Mouse (Mus musculus) frontal cortex, adult 2 months (tissue): ENCODE data around the gene Olfr598. TPM values are rescaled to one million over a fixed set of nuclear protein-coding genes. Genes with fewer than 3 reads are reported as not detected.
"Not testable (repeated sequence)": the region's sequence is repeated elsewhere in the genome, so short reads cannot be mapped to it uniquely, and the experiment has no call there.

Experiments used
- DNase-seq, 2 experiments: peaks; one replicate each; pipeline ENCODE4 v3.0.0; 2022; ENCODE audit warnings: low spot score in 1 of 2; ENCODE audit errors: extremely low spot score in 1 of 2
- polyA plus RNA-seq: library from polyadenylated mRNA; depleted of rRNA; stranded (reverse); fragments of >200 nt; gene quantifications from 2 replicates; pipeline ENCODE4 v1.2.3, GENCODE M21; 2012; rRNA removed

The Olfr598 gene
- 0.06 TPM in 1 of 2 replicates, not detected in the other for polyA plus RNA-seq

DNA sequence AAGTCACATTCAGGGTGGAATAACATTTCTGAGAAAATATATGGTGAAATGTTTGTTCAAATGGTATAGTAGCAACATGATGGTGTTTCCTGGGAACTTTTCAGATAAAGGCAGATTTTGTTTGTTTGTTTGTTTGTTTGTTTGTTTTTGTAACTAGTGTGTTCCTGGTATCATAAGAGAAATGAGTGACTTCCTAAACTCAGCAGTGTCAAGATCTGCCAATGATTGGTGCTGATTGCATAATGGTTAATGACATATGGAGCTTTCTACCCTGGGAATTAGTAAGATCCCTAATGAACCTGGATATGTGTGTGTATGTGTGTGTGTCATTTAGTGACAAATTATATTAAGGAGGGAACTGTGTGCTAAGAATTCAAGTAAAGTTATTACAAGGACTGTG lies at the start of gene Olfr598:
Olfr598 (plus strand) TSS at position 301 of the 400 bp plus-strand sequence.
- no peak for DNase-seq

DNA sequence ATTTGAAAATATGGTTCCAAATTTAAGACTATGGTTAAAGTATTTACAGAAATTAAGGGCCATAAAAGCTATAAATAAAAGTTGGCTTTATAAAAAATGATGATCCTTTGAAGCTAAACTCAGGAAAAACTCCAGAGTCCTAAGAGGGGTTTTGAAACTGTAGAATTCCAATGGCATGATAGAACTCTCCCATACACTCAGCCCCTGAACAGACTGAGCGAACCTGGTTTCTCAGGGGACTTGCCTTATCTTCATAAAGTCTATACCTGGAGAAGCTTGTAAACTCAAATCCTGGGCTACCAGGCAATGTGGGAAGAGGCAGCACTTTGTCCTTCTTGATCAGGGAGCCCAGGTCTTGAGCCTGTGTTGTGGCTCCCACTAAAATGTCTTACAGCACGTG lies 18.0 kb upstream of the Olfr598 start, which contains the start of gene Olfr596:
Olfr596 (plus strand) TSS at position 301 of the 400 bp plus-strand sequence.
- DNase-seq = not testable (repeated sequence)

DNA sequence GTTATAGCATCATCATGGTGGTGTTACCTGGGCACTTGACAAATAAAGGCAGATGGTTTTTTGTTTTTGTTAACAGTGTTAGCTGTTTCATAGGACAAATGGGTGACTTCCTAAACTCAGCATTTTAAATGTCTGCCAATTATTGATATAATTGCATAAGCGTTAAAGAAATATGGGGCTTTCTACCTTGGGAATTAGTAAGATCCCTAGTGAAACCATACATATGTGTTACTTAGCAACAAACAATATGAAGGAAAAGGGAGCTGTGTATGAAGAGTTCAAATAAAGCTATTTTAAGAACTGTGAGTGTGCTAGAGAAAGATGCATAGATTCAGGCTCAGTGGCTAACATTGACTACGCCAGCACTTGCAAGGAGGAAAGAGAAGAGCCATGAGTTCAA lies 7.4 kb upstream of the Olfr598 start, which contains the start of gene Olfr597:
Olfr597 (plus strand) TSS at position 301 of the 400 bp plus-strand sequence.
- not testable (repeated sequence) for DNase-seq

DNA sequence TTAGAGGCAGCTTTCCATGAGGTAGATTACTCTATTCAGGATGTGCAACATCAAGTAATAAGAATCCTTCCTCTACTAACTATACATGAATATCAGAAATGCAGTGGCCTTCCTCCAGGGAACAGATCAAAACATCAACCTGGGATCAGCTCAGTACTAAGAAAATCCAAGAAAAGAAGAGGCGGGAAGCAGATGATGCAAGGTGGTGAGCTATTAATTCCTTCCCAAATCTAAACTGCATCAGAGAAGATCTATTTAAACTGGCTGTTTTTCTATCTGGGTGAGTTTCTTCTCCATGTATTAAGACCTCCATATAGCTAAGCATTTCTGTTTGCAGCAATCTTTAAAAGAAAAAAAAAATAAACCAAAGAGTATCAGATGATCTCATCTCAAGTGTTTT lies 12.2 kb downstream of the Olfr598 start, which contains the start of gene Olfr599:
Olfr599 (plus strand) TSS at position 301 of the 400 bp plus-strand sequence.
- DNase-seq = no peak

DNA sequence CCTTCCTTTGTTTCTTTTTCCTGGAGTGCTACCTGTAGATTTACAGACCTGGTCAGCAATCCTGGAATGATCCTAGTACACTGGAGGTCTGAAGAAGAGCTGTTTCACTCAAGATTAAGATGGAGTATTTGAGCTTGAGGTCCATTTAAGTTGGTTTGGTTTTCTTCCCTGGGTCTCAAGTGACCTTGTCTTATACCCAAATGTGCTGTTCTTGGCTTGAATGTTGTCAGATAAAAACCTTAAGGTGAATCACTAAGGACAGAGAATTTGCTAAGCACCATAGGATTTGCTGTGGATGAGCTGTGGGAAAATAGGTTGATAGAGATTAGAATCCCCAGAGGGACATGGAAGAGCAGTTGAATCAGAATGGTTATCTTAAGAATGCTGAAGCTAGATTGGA lies 26.2 kb downstream of the Olfr598 start, which contains the start of gene Olfr600:
Olfr600 (minus strand) TSS at position 101 of the 400 bp plus-strand sequence.
- no peak for DNase-seq

DNA sequence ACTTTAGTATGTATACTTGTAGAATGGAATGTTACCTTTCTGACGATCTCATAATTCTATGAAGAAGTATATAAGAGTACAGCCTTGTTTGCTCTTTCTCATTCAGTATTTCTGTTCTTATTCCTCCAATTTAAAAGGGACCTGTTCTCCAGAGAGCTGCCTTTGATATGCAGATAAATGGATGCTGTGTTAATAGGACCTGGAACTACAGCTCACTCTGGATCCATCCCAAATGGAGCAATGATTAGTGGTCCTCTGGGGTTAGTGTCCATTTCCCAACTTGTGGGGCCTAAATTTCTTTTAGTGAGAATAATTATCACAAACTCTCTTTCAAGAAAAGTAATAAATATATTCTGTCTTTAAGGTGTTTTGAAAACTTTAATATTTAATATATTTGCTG lies 39.2 kb downstream of the Olfr598 start, which contains the start of gene Olfr601:
Olfr601 (minus strand) TSS at position 101 of the 400 bp plus-strand sequence.
- DNase-seq = no peak

Other genes with a start within 250 kb of the Olfr598 start
- 0.13 TPM in 1 of 2 replicates, not detected in the other for gene Olfr584, start 241.7 kb upstream of the Olfr598 start, polyA plus RNA-seq
- gene Olfr585, start 225.8 kb upstream of the Olfr598 start, polyA plus RNA-seq = not detected in 2 replicates
- gene Olfr586, start 197.9 kb upstream of the Olfr598 start, polyA plus RNA-seq = not detected in 2 replicates
- gene Olfr588-ps1, start 182.7 kb upstream of the Olfr598 start, polyA plus RNA-seq = not detected in 2 replicates
- not detected in 2 replicates for gene Olfr589, start 167.2 kb upstream of the Olfr598 start, polyA plus RNA-seq
- gene Olfr591, start 145.2 kb upstream of the Olfr598 start, polyA plus RNA-seq = 0.11 TPM in 1 of 2 replicates, not detected in the other
- not detected in 2 replicates for gene Olfr592, start 138.8 kb upstream of the Olfr598 start, polyA plus RNA-seq
- gene Olfr593, start 111.7 kb upstream of the Olfr598 start, polyA plus RNA-seq = not detected in 2 replicates
- gene Olfr594, start 106.6 kb upstream of the Olfr598 start, polyA plus RNA-seq = not detected in 2 replicates
- gene Usp17ld, start 71.1 kb upstream of the Olfr598 start, polyA plus RNA-seq = not detected in 2 replicates
- gene Olfr596, start 17.9 kb upstream of the Olfr598 start, polyA plus RNA-seq = 0.23 TPM in 1 of 2 replicates, not detected in the other
- gene Olfr597, start 7.3 kb upstream of the Olfr598 start, polyA plus RNA-seq = 0.19 TPM in 1 of 2 replicates, not detected in the other
- gene Olfr599, start 12.3 kb downstream of the Olfr598 start, polyA plus RNA-seq = not detected in 2 replicates
- gene Olfr600, start 26.1 kb downstream of the Olfr598 start, polyA plus RNA-seq = not detected in 2 replicates
- gene Olfr601, start 39.1 kb downstream of the Olfr598 start, polyA plus RNA-seq = not detected in 2 replicates
- gene Olfr603, start 62.6 kb downstream of the Olfr598 start, polyA plus RNA-seq = not detected in 2 replicates
- gene Usp17lc, start 91.5 kb downstream of the Olfr598 start, polyA plus RNA-seq = not detected in 2 replicates
- gene Olfr605, start 121.9 kb downstream of the Olfr598 start, polyA plus RNA-seq = not detected in 2 replicates
- gene Olfr606, start 125.5 kb downstream of the Olfr598 start, polyA plus RNA-seq = not detected in 2 replicates
- gene Olfr607, start 140.6 kb downstream of the Olfr598 start, polyA plus RNA-seq = not detected in 2 replicates
- gene Olfr608, start 146.3 kb downstream of the Olfr598 start, polyA plus RNA-seq = not detected in 2 replicates
- not detected in 2 replicates for gene Olfr609, start 174.5 kb downstream of the Olfr598 start, polyA plus RNA-seq
- gene Olfr610, start 188.6 kb downstream of the Olfr598 start, polyA plus RNA-seq = not detected in 2 replicates
- gene Olfr611, start 197.3 kb downstream of the Olfr598 start, polyA plus RNA-seq = not detected in 2 replicates
- not detected in 2 replicates for gene Olfr612, start 219.1 kb downstream of the Olfr598 start, polyA plus RNA-seq
- gene Olfr613, start 224.5 kb downstream of the Olfr598 start, polyA plus RNA-seq = not detected in 2 replicates
- not detected in 2 replicates for gene Olfr615, start 232.5 kb downstream of the Olfr598 start, polyA plus RNA-seq
- gene Olfr616, start 245.6 kb downstream of the Olfr598 start, polyA plus RNA-seq = not detected in 2 replicates
- gene Olfr617, start 249.5 kb downstream of the Olfr598 start, polyA plus RNA-seq = not detected in 2 replicates